Mouse (Mus musculus): ENCODE results near the gene Krt16.

DNA sequence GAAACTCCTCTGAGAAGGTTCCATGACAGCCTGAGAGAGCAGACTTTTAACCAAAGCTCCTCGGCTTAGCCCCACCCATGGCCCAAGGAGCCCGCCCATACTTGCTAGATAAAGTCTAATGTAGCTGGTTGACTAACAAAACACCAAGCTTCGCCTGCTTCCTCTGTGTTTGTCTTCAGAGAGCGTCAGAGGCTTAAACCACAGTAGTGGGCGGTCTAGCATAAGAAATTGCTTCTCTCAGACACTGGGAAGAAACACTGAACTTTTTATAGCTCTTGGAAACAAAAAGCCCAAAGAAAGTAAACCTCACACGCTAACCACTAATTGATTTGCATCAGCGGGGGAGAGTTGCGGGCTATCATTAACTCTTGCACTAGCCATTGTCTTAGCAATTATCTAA is 27.0 kb downstream of the Krt16 start:
- TF ChIP-seq CTCF (IDR thresholded peaks at IDR 0.05) (no peak), POLR2A (IDR thresholded peaks at IDR 0.05; ENCODE audit: insufficient read depth, low read depth, low read length) (no peak), EP300 (IDR thresholded peaks at IDR 0.05; ENCODE audit: insufficient read depth, low read depth, low read length) (no peak)

Data from heart, adult 2 months (tissue).